Mouse (Mus musculus) forebrain, embryonic 16.5 days (tissue): ENCODE data around the gene Slc12a5. TPM values are rescaled to one million over a fixed set of nuclear protein-coding genes. Genes with fewer than 3 reads are reported as not detected.

ENCODE experiments used
- ATAC-seq: fragments of 200-750 bp; cut with Nextera tagmentation; 2 replicates; pipeline ENCODE4 v1.8.0; 2017; ENCODE audit warnings: mild to moderate bottlenecking, moderate library complexity
- H3K27ac ChIP-seq: fragments of 300-500 bp; sonication (generic); 2 replicates; pipeline ENCODE4 v1.5.1; 2014; ENCODE audit warnings: low read length, control low read depth
- H3K27me3 ChIP-seq: fragments of 300-500 bp; sonication (generic); replicated peaks from 2 replicates; pipeline ENCODE4 v1.6.1; 2014; ENCODE audit warnings: low read length; ENCODE audit not compliant: control insufficient read depth, insufficient read depth
- H3K36me3 ChIP-seq: fragments of 300-500 bp; sonication (generic); 2 replicates; pipeline ENCODE4 v1.6.1; 2014; ENCODE audit not compliant: control insufficient read depth, insufficient read depth
- H3K4me1 ChIP-seq: fragments of 300-500 bp; sonication (generic); replicated peaks from 2 replicates; pipeline ENCODE4 v1.6.1; 2014; ENCODE audit warnings: low read length; ENCODE audit not compliant: control insufficient read depth, insufficient read depth
- H3K4me2 ChIP-seq: fragments of 300-500 bp; sonication (generic); 2 replicates; pipeline ENCODE4 v1.6.1; 2014; ENCODE audit warnings: mild to moderate bottlenecking, low read length, control low read depth
- H3K4me3 ChIP-seq: fragments of 300-500 bp; sonication (generic); replicated peaks from 2 replicates; pipeline ENCODE4 v1.5.1; 2014; ENCODE audit warnings: mild to moderate bottlenecking, low read length, control low read depth
- H3K9ac ChIP-seq: fragments of 300-500 bp; sonication (generic); replicated peaks from 2 replicates; pipeline ENCODE4 v1.6.1; 2014; ENCODE audit warnings: low read depth, low read length, control low read depth
- H3K9me3 ChIP-seq: fragments of 300-500 bp; sonication (generic); 2 replicates; pipeline ENCODE4 v1.6.1; 2016; ENCODE audit warnings: low read length; ENCODE audit not compliant: control insufficient read depth
- WGBS: fragments of 180-500 bp; shearing (Covaris S2); extraction: QIAGEN DNeasy Blood & Tissue Kit; methylation state at CpG from one replicate; pipeline ENCODE4 v1.1.7; 2014; 5-methylcytosine and 5-hydroxymethylcytosine counted together
- polyA plus RNA-seq: library from polyadenylated mRNA; unstranded; fragments of >200 nt; fragmentation: Nextera tagmentation; extraction: Ambion mirVana; gene quantifications from 2 replicates; pipeline ENCODE4 v1.2.1, GENCODE M21; 2015

Slc12a5 gene
- polyA plus RNA-seq, 1 experiment from 2014 or later: 22.4 TPM

- Histone ChIP-seq H3K27me3 (peaks cover 23% of the 10 kb centered on the region), H3K27ac (no peak overlapping the region), H3K36me3 (no peaks in the 10 kb centered on the region), H3K9ac (no peak overlapping the region), H3K9me3 (no peaks in the 10 kb centered on the region), H3K4me1 (peaks cover 4% of the 10 kb centered on the region), H3K4me3 (no peak overlapping the region), H3K4me2 (no peak overlapping the region)
- ATAC-seq: no peak
- 64% methylated on average over 4 of the region's 4 CpGs for WGBS
Measured at GRCm38 (mm10) chr2:164955725-164956124, 4.9 kb upstream of the Slc12a5 start.

GRCm38 (mm10) chr2:164956195-164956594 lies 4.4 kb upstream of the Slc12a5 start:
- Histone ChIP-seq H3K9ac (no peak overlapping the region), H3K36me3 (no peaks in the 10 kb centered on the region), H3K27ac (no peak overlapping the region), H3K4me3 (no peak overlapping the region), H3K4me1 (peaks cover 4% of the 10 kb centered on the region), H3K4me2 (no peak overlapping the region), H3K27me3 (peaks cover 18% of the 10 kb centered on the region), H3K9me3 (no peaks in the 10 kb centered on the region)
- 62% methylated on average over 5 of the region's 5 CpGs for WGBS
- no peak for ATAC-seq

DNA sequence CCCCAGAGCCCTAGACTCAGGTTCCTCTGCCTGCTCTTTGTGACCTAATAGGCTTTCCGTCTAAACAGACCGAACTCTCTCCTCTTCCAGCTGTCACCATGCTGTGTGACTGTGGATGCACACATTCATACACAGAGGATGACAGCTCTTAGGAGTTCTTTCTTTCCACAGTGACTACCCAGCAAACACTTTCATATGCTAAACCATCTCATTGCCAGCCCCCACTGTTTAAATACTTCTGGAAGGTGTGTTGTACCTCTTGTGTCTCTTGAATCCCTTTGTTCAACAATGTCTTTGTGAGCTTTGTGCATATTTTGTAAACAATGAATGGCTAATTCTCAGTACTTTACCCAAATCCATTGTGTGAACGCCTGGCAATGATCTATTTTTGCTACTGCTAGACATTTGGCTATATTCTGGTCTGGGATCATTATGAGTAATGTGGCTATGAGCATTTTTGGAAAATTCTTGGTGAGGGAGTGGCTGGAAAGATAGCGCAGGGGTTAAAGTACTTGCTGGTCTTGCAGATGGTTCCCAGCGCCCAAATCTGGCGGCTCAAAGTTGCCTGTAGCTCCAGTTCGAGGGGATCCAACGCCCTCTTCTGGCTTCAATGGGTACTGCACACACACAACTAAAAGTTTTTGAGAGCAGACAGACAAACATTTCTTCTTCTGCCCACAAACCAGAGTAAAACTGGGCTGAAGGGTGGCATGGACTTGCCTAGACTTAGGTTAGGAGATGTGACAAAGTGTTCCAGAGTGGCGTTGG lies 2.9 kb upstream of the Slc12a5 start:
- H3K9me3 ChIP-seq: no peaks in the 10 kb centered on the region
- no peaks in the 10 kb centered on the region for H3K36me3 ChIP-seq
- no peak overlapping the region for H3K4me2 ChIP-seq
- H3K27me3 ChIP-seq: peaks cover 7% of the 10 kb centered on the region
- no peak for ATAC-seq
- 67% methylated on average over 9 of the region's 9 CpGs for WGBS
- peaks cover 4% of the 10 kb centered on the region for H3K4me1 ChIP-seq
- H3K9ac ChIP-seq: no peak overlapping the region
- H3K27ac ChIP-seq: no peak overlapping the region
- no peak overlapping the region for H3K4me3 ChIP-seq

DNA sequence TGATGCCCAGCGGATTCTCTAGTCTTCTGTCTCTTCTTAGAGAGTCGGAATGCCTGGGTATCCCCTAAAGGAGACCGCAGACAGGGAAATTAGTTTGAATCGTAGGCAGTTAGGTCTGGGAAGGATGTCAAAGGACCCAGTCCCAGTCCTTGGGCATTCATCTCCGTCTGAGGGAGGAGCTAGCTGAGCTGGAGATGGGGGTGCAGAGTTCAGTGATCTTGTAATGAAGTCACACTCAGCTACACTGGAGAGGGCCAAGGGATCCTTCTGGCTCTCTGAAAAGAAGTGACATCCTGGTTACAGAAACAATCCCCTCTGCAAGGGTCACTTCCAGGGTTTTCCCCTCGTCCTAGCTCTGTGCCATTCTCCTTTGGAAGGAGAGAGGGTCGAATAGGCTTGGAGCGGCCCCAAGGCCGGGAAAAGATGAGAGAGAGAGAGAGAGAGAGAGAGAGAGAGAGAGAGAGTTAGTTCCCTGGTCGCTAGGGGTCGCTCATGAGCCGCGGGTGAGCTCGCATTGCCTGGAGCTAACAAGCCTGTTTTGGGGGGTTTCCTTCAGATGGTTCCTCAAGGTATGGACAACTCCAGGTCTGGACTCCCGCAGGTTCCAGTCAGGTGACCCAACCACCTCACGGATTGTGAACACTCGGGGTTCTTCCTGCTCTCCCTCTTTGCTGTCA lies 1.0 kb downstream of the Slc12a5 start:
- ATAC-seq: no peak
- no peak overlapping the region for H3K27ac ChIP-seq
- no peaks in the 10 kb centered on the region for H3K36me3 ChIP-seq
- H3K9ac ChIP-seq: peak overlapping the region; percentile 8; the same call in 1 of the 2 replicates
- WGBS: 11% methylated on average over 17 of the region's 17 CpGs
- no peaks in the 10 kb centered on the region for H3K9me3 ChIP-seq
- peaks cover 23% of the 10 kb centered on the region for H3K4me1 ChIP-seq
- peak overlapping the region; percentile 45 for H3K4me2 ChIP-seq
- H3K4me3 ChIP-seq: peak overlapping the region; percentile 58
- H3K27me3 ChIP-seq: peaks cover 3% of the 10 kb centered on the region; the same call in 1 of the 2 replicates

DNA sequence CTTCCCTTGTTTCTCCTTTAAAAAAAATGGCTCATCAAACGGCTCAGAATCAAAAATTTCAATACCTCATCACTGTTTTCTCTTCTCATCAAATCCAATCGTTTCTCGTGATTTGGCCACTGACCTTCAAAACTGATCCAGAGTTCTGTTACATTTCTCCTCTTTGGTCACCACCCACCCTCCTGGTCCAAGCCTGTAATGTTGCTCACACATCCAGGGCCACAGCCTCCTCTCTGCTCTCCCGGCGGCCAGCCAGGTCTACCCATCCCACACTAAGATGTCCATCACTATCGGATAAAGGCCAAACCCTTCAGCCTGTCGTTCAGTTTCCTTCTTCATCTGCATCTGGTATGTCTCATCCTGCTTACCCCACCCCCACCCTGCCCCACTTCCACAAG lies 1.6 kb downstream of the Slc12a5 start:
- Histone ChIP-seq H3K4me2 (no peak overlapping the region), H3K27me3 (peaks cover 4% of the 10 kb centered on the region; the same call in 1 of the 2 replicates), H3K9me3 (no peaks in the 10 kb centered on the region), H3K9ac (no peak overlapping the region), H3K27ac (no peak overlapping the region), H3K36me3 (no peaks in the 10 kb centered on the region), H3K4me1 (peaks cover 23% of the 10 kb centered on the region), H3K4me3 (no peak overlapping the region)
- no peak for ATAC-seq
- WGBS: 50% methylated on average over 7 of the region's 7 CpGs

DNA sequence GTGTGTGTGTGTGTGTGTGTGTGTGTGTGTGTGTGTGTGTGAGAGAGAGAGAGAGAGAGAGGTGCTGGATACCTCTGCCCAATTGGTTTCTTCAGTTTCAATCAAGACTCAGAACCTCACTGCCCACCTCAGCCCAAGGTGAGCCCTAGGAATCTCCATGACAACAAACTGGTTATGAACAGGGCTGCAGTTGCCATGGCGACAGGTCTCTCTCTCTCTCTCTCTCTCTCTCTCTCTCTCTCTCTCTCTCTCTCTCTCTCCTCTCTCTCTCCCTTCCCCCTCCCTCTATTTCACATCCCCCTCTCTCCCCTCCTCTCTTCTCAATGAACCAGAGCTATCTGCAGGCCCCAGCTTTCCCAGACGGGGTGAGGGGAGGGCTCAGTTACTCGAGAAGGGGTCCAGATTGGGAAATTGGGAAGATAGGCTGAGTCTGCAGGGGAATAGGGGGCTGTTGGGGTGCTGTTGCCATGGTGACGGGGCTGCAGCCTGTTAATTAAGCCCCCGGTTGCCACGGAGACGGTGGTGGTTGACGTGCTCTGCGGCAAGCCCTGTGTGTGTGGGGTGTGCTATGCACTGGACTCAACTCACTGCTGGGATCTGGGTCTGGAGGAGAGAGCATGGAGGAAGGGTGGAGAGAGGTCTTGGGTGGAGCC lies 3.8 kb downstream of the Slc12a5 start:
- Histone ChIP-seq H3K4me3 (no peak overlapping the region), H3K9ac (0 out of 2 replicates have a peak overlapping the region, but pooled peaks have one; percentile 7), H3K4me1 (peaks cover 39% of the 10 kb centered on the region), H3K36me3 (no peaks in the 10 kb centered on the region), H3K9me3 (no peaks in the 10 kb centered on the region), H3K4me2 (peak overlapping the region; percentile 42), H3K27me3 (peaks cover 17% of the 10 kb centered on the region), H3K27ac (peak overlapping the region; percentile 78)
- 19% methylated on average over 9 of the region's 9 CpGs for WGBS
- peak; percentile 57 for ATAC-seq

GRCm38 (mm10) chr2:164964981-164965380 lies 4.4 kb downstream of the Slc12a5 start:
- H3K36me3 ChIP-seq: no peaks in the 10 kb centered on the region
- peak overlapping the region; percentile 42 for H3K4me2 ChIP-seq
- peaks cover 42% of the 10 kb centered on the region for H3K4me1 ChIP-seq
- H3K27ac ChIP-seq: peak overlapping the region; percentile 78
- H3K9ac ChIP-seq: 0 out of 2 replicates have a peak overlapping the region, but pooled peaks have one; percentile 7
- 83% methylated on average over 1 of the region's 1 CpGs for WGBS
- no peaks in the 10 kb centered on the region for H3K9me3 ChIP-seq
- no peak for ATAC-seq
- no peak overlapping the region for H3K4me3 ChIP-seq
- peaks cover 23% of the 10 kb centered on the region for H3K27me3 ChIP-seq

DNA sequence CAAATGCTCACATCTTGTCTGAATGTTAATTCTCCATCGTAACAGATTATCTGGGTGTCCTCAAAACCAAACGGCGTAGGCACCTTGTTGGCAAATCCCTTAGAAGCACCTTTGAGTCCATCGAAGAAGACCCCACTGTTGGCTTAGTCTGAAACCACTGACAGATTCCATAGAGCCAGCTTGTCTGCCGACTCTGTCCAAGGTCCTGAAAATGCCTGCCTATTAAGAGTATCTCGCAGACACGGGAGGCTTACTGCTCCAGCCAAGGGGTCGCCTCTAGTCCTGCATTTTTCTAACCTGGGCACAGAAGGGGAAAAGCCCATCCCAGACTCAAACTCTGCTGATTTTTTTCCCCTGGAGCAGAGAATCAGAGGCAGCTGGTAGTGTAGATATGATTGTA lies 5.8 kb downstream of the Slc12a5 start:
- H3K4me2 ChIP-seq: no peak overlapping the region
- no peak overlapping the region for H3K9ac ChIP-seq
- H3K36me3 ChIP-seq: no peaks in the 10 kb centered on the region
- H3K9me3 ChIP-seq: no peaks in the 10 kb centered on the region
- H3K4me3 ChIP-seq: no peak overlapping the region
- H3K27me3 ChIP-seq: peaks cover 28% of the 10 kb centered on the region
- 25% methylated on average over 8 of the region's 8 CpGs for WGBS
- H3K27ac ChIP-seq: no peak overlapping the region
- peaks cover 51% of the 10 kb centered on the region for H3K4me1 ChIP-seq
- no peak for ATAC-seq

DNA sequence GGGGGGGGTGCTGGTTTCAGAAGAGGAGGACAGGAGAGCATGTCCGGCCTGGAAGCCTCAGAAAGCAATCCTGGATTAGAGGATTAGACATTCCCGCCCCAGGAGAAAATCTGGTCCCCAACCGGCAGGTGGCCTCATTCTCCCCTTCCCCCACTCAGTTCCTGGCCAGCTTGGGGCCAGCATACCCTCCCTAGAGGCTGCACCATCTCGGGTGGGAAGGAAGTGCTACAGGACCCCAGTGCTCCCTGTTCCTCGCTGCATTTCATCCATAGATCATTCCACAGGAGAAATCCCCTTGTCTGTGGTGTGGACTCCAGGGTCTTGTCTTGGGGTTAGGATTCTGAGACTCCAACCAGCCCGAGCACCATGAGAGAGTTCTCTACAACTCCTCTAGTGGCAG lies 6.6 kb downstream of the Slc12a5 start:
- Histone ChIP-seq H3K27ac (no peak overlapping the region), H3K9ac (no peak overlapping the region), H3K36me3 (no peaks in the 10 kb centered on the region), H3K27me3 (peaks cover 36% of the 10 kb centered on the region), H3K4me3 (peak overlapping the region; percentile 51; the same call in 1 of the 2 replicates), H3K4me1 (peaks cover 51% of the 10 kb centered on the region), H3K4me2 (no peak overlapping the region), H3K9me3 (no peaks in the 10 kb centered on the region)
- 7% methylated on average over 6 of the region's 6 CpGs for WGBS
- ATAC-seq: no peak
